Mouse (Mus musculus): ENCODE measurements at regions not wholly inside any gene's neighbourhood (a gene's known extent, or its start where the extent isn't known, plus 50 kb on each side); places are given as distances from the start of the nearest gene placed in this dataset.
"Not testable (repeated sequence)": the region's sequence is repeated elsewhere in the genome, so short reads cannot be mapped to it uniquely, and the experiment has no call there.

- TF ChIP-seq POLR2A (IDR thresholded peaks at IDR 0.05; ENCODE audit: control insufficient read depth, low read depth, low read length) (no peak), CTCF (IDR thresholded peaks at IDR 0.05; ENCODE audit: control insufficient read depth, insufficient read depth, insufficient replicate concordance, low read depth, low read length) (no peak)
- Histone ChIP-seq H3K4me1 (ENCODE audit: control insufficient read depth, insufficient read depth, low read length) (no peaks in the 10 kb centered on the region), H3K27ac (ENCODE audit: control insufficient read depth, insufficient read depth, low read depth, low read length) (no peak overlapping the region), H3K36me3 (ENCODE audit: control insufficient read depth, insufficient read depth, low read length) (no peaks in the 10 kb centered on the region), H3K27me3 (ENCODE audit: control insufficient read depth, insufficient read depth, low read length) (no peaks in the 10 kb centered on the region), H3K4me3 (ENCODE audit: control insufficient read depth, low read depth, low read length) (no peak overlapping the region)
Measured at GRCm38 (mm10) chr16:20895734-20896133, 161.4 kb upstream of the Thpo start.

- Histone ChIP-seq H3K27ac (ENCODE audit: control insufficient read depth, insufficient read depth, low read depth, low read length) (no peak overlapping the region), H3K4me1 (ENCODE audit: control insufficient read depth, insufficient read depth, low read length) (no peaks in the 10 kb centered on the region), H3K36me3 (ENCODE audit: control insufficient read depth, insufficient read depth, low read length) (no peaks in the 10 kb centered on the region), H3K27me3 (ENCODE audit: control insufficient read depth, insufficient read depth, low read length) (no peaks in the 10 kb centered on the region), H3K4me3 (ENCODE audit: control insufficient read depth, low read depth, low read length) (no peak overlapping the region)
- TF ChIP-seq CTCF (IDR thresholded peaks at IDR 0.05; ENCODE audit: control insufficient read depth, insufficient read depth, insufficient replicate concordance, low read depth, low read length) = no peak
- no peak for TF ChIP-seq POLR2A (IDR thresholded peaks at IDR 0.05; ENCODE audit: control insufficient read depth, low read depth, low read length)
Measured at GRCm38 (mm10) chr16:20871726-20872125, 137.4 kb upstream of the Thpo start.

GRCm38 (mm10) chr16:20866771-20867170 lies 132.5 kb upstream of the Thpo start:
- H3K4me1 ChIP-seq (ENCODE audit: control insufficient read depth, insufficient read depth, low read length) = no peaks in the 10 kb centered on the region
- no peak overlapping the region for H3K27ac ChIP-seq (ENCODE audit: control insufficient read depth, insufficient read depth, low read depth, low read length)
- no peak overlapping the region for H3K4me3 ChIP-seq (ENCODE audit: control insufficient read depth, low read depth, low read length)
- H3K27me3 ChIP-seq (ENCODE audit: control insufficient read depth, insufficient read depth, low read length) = no peaks in the 10 kb centered on the region
- no peaks in the 10 kb centered on the region for H3K36me3 ChIP-seq (ENCODE audit: control insufficient read depth, insufficient read depth, low read length)
- TF ChIP-seq POLR2A (IDR thresholded peaks at IDR 0.05; ENCODE audit: control insufficient read depth, low read depth, low read length) = no peak
- TF ChIP-seq CTCF (IDR thresholded peaks at IDR 0.05; ENCODE audit: control insufficient read depth, insufficient read depth, insufficient replicate concordance, low read depth, low read length) = no peak

GRCm38 (mm10) chr16:20861256-20861655 lies 126.9 kb upstream of the Thpo start:
- no peaks in the 10 kb centered on the region for H3K36me3 ChIP-seq (ENCODE audit: control insufficient read depth, insufficient read depth, low read length)
- H3K4me3 ChIP-seq (ENCODE audit: control insufficient read depth, low read depth, low read length) = no peak overlapping the region

DNA sequence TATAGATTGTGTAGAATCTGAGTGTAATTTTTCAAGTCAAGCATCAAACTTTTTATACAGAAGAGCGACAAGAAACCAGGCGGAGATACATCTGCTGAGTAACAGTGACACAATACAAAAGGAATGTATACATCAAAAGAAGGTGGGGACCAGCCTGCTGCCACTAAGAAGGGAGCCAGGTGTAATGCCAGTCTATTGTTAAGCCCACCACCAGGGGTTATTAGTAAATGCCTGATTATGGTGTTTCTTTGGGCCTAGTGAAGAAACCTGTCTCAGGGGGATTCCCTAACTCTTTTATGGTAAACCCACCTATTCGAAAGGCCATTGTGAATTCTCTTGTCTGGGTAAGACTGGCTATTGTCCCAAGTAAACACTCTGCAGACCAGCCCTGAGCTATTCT lies 126.3 kb upstream of the Thpo start:
- H3K36me3 ChIP-seq (ENCODE audit: control insufficient read depth, insufficient read depth, low read length); H3K27ac ChIP-seq (ENCODE audit: control insufficient read depth, insufficient read depth, low read depth, low read length); H3K27me3 ChIP-seq (ENCODE audit: control insufficient read depth, insufficient read depth, low read length); H3K4me3 ChIP-seq (ENCODE audit: control insufficient read depth, low read depth, low read length); H3K4me1 ChIP-seq (ENCODE audit: control insufficient read depth, insufficient read depth, low read length): not testable (repeated sequence)

More at GRCm38 (mm10) chr16:20861256-20861655, 126.9 kb upstream of the Thpo start:
- Histone ChIP-seq H3K27me3 (ENCODE audit: control insufficient read depth, insufficient read depth, low read length) (no peaks in the 10 kb centered on the region), H3K27ac (ENCODE audit: control insufficient read depth, insufficient read depth, low read depth, low read length) (no peak overlapping the region), H3K4me1 (ENCODE audit: control insufficient read depth, insufficient read depth, low read length) (no peaks in the 10 kb centered on the region)
- no peak for TF ChIP-seq CTCF (IDR thresholded peaks at IDR 0.05; ENCODE audit: control insufficient read depth, insufficient read depth, insufficient replicate concordance, low read depth, low read length)
- no peak for TF ChIP-seq POLR2A (IDR thresholded peaks at IDR 0.05; ENCODE audit: control insufficient read depth, low read depth, low read length)

DNA sequence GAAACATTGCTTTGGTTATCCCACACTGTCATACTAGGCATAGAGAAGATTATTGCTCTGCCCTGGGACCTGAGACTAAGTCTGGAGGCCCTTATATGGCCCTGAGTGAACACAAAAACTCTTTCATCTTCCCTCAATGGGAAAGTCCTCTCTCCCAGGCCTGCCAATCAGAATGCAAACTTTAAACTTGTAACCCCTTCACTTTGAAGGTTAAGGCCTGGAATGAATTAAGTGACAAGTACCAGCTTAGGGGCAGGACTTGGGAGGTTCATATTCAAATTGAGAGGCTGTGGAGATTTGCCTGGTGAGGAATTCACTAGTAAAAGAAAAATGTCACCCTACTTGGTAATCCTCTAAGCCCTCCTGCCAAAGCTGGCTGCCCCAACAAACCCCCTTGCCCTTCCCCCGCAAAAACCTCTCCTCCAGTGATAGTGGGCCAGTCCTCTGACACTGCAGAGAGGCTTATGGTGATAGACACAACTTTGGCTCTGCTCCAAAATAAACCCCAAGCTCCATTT lies 120.4 kb upstream of the Thpo start:
- Histone ChIP-seq H3K4me1 (ENCODE audit: control insufficient read depth, insufficient read depth, low read length) (no peaks in the 10 kb centered on the region), H3K36me3 (ENCODE audit: control insufficient read depth, insufficient read depth, low read length) (no peaks in the 10 kb centered on the region), H3K27ac (ENCODE audit: control insufficient read depth, insufficient read depth, low read depth, low read length) (no peak overlapping the region), H3K27me3 (ENCODE audit: control insufficient read depth, insufficient read depth, low read length) (no peaks in the 10 kb centered on the region), H3K4me3 (ENCODE audit: control insufficient read depth, low read depth, low read length) (no peak overlapping the region)
- TF ChIP-seq CTCF (IDR thresholded peaks at IDR 0.05; ENCODE audit: control insufficient read depth, insufficient read depth, insufficient replicate concordance, low read depth, low read length) = no peak
- no peak for TF ChIP-seq POLR2A (IDR thresholded peaks at IDR 0.05; ENCODE audit: control insufficient read depth, low read depth, low read length)

- Histone ChIP-seq H3K27me3 (ENCODE audit: control insufficient read depth, insufficient read depth, low read length) (no peaks in the 10 kb centered on the region), H3K4me3 (ENCODE audit: control insufficient read depth, low read depth, low read length) (no peak overlapping the region), H3K27ac (ENCODE audit: control insufficient read depth, insufficient read depth, low read depth, low read length) (no peak overlapping the region), H3K4me1 (ENCODE audit: control insufficient read depth, insufficient read depth, low read length) (peaks cover 2% of the 10 kb centered on the region; the same call in 1 of the 2 replicates), H3K36me3 (ENCODE audit: control insufficient read depth, insufficient read depth, low read length) (no peaks in the 10 kb centered on the region)
- TF ChIP-seq CTCF (IDR thresholded peaks at IDR 0.05; ENCODE audit: control insufficient read depth, insufficient read depth, insufficient replicate concordance, low read depth, low read length) = no peak
- no peak for TF ChIP-seq POLR2A (IDR thresholded peaks at IDR 0.05; ENCODE audit: control insufficient read depth, low read depth, low read length)
Measured at GRCm38 (mm10) chr16:20838151-20838550, 103.8 kb upstream of the Thpo start.

- Histone ChIP-seq H3K36me3 (ENCODE audit: control insufficient read depth, insufficient read depth, low read length) (no peaks in the 10 kb centered on the region), H3K4me1 (ENCODE audit: control insufficient read depth, insufficient read depth, low read length) (peaks cover 2% of the 10 kb centered on the region; the same call in 1 of the 2 replicates), H3K27ac (ENCODE audit: control insufficient read depth, insufficient read depth, low read depth, low read length) (no peak overlapping the region), H3K4me3 (ENCODE audit: control insufficient read depth, low read depth, low read length) (no peak overlapping the region), H3K27me3 (ENCODE audit: control insufficient read depth, insufficient read depth, low read length) (no peaks in the 10 kb centered on the region)
- TF ChIP-seq POLR2A (IDR thresholded peaks at IDR 0.05; ENCODE audit: control insufficient read depth, low read depth, low read length) = no peak
- TF ChIP-seq CTCF (IDR thresholded peaks at IDR 0.05; ENCODE audit: control insufficient read depth, insufficient read depth, insufficient replicate concordance, low read depth, low read length) = no peak
Measured at GRCm38 (mm10) chr16:20836866-20837265, 102.6 kb upstream of the Thpo start.

- H3K27ac ChIP-seq (ENCODE audit: control insufficient read depth, insufficient read depth, low read depth, low read length); H3K27me3 ChIP-seq (ENCODE audit: control insufficient read depth, insufficient read depth, low read length); H3K36me3 ChIP-seq (ENCODE audit: control insufficient read depth, insufficient read depth, low read length); H3K4me3 ChIP-seq (ENCODE audit: control insufficient read depth, low read depth, low read length); H3K4me1 ChIP-seq (ENCODE audit: control insufficient read depth, insufficient read depth, low read length): not testable (repeated sequence)
Measured at GRCm38 (mm10) chr16:20833838-20834237, 99.5 kb upstream of the Thpo start.
